Mouse (Mus musculus) layer of hippocampus, adult 11-12 months (tissue): ENCODE measurements around the gene Ahdc1.

Experiments
- DNase-seq: peaks from one replicate; pipeline ENCODE4 v3.0.0; 2022; ENCODE audit warnings: low spot score

The Ahdc1 gene

DNA sequence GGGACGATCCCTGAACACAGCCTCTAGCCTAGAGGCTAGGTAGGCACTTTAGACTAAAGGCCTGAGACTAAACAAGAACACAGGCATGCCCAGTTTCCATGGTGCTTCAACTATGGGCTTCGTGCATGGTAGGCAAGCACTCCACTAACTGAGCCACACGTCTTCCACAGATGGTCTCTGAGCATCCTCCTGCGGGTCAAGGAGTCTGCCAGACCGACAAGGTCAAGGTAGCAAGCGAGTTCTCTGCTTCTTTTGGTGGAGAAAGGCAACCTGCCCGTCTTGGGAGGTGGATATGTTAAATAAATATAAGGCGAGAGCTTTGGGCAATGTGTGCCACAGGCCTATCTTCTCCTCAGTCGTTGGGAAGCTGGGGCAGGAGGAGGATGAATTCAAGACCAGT lies 90.7 kb downstream of the Ahdc1 start:
- no peak for DNase-seq

DNA sequence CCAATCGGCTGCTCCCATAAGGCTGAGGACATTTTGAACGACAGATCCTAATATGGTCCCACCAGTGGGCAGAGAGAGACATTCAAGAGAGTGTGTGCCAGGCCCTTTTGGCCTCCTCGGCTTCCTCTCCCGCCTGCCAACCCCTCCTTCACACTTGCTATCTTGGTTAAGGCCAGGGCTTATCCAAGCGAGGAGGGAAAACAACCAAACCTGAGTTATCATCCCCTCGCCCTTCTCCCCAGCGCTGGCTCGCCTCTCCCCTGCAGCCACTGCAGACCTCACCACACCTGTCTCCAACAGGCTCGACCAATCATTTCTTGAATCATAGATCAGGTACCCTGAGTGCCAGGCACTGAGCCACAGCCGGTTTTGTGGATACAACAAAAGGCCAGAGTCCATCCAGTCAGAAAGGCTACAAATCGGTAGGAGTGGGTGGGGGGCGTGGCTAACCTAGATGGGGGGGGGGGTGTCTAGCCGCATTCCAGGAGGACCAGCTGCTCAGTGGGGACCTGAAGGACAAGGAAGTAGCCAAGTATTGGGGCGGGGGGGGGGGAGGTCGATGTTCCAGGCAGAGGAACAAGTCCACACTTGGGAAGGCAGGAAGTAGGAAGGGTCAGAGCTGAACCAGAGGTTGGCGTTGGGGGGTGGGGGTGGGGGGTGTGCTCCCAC lies 92.6 kb downstream of the Ahdc1 start:
- no peak for DNase-seq

DNA sequence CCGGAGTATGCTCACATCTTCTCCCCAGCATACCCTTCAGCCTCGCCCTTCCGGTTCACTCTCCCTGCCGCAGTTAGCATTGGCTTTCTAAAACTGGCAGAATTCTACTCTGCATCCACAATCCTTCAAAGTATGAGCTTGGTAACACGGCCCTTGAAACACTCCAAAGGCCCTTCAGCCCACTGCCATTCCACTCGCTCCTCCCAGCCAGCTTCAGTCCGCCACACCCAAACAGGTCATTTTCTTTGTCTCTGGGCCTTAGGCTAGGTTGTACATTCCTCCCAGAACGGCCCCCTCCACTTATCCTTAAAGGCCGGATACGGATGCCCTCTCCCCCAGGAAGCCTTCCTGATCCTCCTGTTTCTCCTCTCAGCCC lies 93.1 kb downstream of the Ahdc1 start:
- DNase-seq = no peak

DNA sequence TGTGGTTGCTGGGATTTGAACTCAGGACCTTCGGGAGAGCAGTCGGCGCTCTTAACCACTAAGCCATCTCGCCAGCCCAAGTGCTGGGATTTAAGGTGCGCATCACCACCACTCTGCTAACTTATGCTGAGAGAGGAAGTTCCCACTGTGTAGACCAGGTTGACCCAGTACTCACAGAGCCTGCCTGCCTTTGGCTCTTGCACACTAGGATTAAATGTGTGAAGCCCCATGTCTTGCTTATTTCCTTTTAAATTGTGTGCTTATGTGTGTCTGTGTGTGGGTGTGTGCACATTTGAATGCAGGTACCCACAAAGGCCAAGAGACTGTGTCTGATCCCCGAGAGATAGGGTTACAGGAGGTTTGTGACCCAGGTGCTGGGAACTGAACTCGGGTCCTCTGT lies 95.6 kb downstream of the Ahdc1 start:
- no peak for DNase-seq

DNA sequence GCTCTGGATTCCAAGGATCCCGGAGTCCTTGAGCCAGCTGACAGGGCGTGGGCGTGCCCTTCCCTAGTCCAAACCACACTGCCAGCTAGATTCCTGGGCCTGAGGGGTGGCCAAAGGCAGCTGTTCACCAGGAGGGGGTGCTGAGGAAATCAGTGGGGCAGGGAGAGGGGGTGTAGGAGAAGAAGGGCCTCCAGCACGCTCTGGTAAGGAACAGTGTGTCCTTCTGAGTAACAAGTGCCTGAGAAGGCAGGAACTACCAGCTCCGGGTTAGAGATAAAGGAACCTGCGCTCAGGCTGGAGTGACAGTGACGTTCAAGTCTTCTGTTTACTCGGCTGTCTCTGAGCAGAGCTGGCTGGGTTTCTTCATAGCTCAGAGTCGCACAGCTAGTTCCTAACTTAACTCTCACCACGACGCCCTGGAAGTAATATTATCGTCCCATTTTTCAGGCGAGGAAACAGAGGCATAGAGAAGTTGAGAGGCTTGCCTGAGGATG lies 96.8 kb downstream of the Ahdc1 start:
- DNase-seq = no peak

DNA sequence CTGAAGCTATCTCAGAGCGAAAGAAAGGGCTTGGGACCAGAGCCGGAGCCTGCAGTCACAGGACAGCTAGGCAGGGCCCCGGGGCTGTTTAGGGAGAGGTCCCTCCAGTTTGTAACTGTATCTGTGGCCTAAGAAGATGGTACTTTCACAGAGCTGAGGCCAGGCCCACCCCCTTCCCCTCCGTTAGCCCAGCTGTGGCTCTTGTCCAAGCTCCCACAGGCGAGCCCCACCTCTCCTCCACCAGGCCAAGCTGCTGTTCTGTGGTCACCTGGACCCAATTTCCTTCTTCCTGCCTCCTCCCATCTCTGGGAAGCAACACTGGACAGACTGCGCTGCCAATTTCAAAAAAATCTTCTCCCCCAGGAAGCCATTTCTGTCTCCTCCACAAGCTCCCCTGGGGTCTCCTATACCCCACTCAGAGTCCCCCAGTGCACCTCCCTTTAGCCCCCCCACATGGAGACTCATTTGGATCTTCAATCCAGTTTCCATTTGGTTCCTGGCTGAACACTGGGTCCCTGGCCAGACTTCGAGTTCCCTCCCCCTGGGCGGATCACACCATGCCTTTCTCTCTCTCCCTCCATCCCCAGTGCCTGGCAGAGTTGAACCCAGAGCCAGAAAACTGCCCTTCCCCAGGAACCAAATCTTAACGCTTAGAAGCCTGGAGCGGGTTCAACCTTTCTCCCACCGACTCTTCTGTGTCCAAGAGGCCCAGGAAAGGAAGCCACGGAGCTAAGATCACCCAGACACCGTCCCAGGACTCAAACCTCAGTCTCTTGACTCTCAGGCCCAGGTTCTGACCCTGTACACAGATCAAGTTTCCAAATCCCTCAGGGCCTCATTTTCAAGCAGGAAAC lies 97.6 kb downstream of the Ahdc1 start:
- no peak for DNase-seq

DNA sequence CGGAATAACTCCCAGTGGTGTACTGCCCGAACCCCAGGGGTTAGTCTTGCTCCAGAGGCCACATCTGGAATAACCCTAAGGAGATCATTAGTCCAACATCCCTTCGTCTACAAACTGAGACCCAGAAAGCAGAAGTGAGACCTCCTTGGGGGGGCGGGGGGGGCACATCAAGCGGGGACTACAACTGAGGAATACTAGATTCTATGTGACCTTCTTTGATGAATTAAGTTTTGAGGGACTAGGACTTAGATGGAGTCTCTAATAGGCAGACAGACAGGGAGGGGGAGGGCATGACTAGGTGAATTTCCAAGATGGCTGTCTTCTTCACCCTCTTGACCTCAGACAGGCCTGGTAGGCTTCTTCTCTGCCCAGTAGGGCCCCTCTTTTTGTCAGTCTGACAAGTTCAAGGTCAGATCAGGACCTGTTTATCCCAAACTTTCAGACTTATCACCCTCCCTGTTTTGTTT lies 98.3 kb downstream of the Ahdc1 start:
- DNase-seq = no peak

DNA sequence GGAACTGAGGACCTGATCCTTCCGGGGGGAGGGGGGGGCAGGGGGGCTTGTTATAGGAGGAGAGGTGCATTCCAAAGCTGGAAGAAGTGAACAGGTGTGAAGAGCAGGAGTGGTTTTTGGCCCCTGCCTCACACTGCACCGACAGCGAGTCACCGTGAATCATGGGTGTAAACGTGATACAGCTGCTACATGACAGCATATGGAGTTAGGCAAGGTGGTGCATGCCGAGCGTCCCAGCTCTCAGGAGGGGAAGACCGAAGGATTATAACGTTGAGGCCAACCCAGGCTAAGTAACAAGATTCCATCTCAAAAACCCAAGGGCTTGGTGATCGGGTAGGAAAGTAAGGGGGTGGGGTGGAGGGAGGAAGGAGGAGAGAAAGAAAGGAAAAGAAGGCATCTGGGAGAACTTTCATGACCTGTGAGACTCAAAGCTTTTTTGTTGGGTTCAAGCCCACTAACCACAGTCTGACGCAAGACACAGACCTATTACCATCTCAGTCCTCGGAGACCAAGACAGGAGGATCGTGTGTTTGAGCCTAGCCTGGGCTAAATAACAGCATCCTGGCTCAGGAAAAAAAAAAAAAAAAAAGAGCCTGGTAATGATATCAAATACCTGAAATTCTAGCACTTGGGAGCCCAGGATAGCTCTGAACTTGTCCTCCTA lies 101.2 kb downstream of the Ahdc1 start:
- DNase-seq = no peak

DNA sequence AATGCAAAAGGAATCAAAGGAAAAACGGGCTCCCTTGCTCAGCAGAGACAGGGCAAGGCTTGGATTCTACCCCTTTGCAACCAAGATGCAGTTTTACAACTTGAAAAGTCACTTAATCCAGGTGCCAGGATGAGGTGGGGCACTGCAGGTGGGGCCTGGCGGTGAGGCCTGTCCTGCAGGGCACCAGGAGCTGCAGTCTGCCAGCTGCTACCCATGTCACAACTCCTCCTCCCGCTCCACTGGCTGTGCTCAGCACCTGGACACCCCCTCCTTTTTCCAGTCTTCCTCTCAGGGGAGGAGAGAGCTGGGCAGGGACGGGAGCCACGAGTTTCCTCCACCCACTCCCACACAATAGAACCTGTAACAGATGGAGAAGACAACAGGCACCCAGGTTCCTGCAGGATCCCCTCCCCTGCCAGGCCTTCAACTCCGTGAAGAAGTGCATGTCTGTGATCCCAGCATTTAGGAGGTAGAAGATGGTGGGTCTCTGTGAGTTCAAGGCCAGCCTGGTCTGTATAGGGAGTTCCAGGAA lies 102.4 kb downstream of the Ahdc1 start:
- no peak for DNase-seq

DNA sequence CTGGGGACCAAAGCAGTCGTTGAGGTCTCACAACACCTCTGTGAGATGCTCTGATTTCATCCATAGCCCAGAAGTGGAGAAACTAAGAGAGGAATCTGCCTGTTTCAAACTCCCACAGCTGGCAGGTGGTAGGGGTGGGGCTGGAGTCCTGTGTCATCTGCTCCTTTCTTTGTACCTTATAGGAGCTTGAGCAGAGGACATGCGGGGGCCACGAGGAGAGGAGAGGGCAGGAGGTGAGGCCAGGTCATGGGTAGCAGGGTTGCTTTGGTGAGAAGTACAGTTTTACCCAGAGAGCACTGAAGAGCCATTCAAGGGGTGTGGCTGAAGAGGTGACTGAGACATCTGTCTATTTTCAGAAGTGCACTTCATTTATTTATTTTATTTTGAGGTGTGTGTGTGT lies 103.7 kb downstream of the Ahdc1 start:
- no peak for DNase-seq

DNA sequence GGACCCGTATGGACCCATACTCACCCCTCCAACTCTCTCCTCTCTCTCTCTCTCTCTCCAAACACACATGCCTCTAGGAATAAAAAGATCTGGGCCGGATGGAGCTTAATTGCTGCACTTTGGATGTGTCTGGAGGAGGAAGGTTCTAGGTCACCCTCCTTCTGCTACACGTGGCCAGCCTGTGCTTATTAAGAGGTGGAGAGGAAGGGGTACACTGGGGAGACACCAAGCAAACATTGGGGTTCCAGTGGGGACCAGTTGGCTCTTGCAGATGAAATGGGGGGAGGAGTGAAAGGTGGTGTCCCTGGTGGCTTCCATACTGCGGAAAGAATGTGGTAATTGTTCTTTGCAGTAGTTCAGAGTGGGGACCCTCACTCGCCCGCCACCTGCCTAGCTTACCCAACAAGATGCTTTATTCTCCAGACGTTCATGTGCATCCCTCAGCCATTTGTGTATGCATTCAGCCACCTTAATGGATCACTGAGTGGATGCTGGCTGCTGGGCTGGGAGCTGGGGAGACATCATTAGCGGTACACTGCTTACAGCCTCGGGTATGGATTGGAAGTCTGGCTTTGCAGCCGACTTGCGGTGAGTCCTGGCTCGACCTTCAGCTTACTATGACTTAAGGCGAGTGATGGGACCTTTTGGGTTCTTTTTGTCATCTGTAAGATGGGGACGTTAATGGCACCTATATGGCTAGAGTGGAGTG lies 104.8 kb downstream of the Ahdc1 start:
- no peak for DNase-seq

DNA sequence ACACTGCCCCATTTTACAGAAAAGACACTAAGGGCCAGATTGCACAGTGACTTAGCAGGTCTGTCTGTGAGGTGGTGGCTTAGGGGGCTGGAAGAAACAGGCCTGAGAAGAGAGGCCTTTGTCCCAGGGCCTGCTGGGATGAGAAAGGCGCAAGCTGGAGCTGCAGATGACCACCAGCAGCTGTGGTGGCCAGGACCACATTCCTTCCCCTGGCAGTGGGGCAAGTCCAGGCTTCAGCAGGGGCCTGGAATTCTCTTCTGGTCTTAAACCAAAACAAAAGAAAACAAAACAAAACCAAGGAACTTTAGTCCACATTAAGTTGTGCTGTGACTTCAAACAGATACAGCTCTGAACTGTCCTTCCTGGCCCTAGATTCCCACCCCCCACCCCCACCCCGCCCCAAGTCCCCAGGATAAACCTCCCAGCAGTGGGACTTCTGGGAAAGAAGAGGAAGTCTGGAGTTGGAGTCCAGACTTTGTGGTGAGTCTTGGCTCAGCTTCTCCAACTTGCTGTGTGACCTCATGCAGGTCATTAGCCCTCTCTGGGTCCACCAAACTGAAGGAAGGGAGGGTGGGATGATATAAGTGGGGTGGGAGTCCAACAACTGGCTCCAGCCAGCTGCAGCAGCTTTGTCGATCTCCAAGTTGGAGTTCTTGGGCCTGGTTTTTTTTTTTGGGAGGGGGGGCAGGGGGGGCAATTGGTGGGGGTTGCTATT lies 105.9 kb downstream of the Ahdc1 start:
- DNase-seq = no peak

DNA sequence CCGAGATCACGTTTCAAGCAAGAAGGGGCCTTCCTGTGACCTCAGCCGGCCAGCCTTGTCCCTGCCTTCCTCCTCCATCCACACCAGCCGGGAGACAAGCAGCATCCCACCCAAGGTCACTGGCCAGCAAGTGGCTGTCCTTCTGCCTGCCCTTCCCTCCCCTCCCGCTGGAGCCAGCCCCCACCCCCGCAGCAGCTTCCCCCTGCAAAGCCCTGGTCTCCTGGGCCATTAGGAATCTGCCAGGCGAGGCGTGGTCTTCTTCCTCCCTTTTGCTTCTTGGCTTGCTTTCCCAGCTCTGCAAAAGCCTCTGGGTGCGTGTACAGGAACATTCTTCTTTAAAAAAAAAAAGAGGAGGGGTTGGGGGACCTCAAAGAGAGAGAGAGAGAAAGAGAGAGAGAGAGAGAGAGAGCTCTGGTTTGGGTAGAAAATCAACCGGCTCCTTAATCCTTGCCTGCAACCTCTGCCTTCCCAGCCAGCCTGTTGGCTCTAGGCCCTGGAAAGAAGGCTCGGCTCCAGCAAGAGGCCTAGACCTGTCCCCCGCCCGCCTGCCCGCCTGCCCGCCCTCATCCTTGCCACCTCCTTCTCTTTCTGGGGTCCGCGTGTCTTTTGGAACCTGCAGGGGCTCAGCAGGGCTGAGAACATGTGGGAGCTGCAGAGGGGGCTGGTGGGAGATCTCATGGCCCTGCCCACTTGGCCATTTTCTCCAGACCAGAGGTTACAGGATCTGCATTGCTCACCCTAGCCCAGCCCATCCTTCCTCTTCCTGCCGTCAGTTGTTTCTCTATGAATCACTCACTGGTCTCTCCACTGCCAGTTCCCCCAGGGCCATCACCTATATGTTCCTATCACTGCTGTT lies 106.7 kb downstream of the Ahdc1 start:
- DNase-seq = peak; percentile 33

DNA sequence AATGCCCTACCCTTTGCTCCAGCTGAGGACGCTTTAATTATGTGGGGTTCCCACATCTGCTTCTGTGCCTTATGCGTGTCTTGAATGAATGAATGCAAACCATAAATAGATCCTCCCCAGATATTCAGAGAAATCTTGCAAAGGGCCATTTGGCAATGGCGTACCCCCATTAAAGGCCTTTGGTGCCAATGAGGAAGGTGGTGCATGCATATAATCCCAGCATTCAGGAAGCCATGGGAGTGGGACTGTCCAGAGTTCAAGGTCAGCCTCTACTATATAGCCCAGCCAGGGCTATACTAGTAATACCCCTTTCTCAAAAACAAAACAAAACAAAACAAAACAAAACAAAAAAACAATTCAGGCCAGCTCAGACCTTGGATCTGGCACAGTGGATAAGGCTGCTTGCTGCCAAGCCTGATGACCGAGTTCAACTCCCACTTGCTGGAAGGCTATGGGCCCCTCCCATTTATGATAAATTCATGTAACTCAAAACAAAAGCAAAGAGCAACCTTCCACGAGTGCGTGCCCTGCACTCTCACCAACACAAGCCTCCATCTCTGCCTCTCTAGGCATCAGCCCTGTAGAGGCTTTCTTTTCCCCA lies 107.8 kb downstream of the Ahdc1 start:
- no peak for DNase-seq

DNA sequence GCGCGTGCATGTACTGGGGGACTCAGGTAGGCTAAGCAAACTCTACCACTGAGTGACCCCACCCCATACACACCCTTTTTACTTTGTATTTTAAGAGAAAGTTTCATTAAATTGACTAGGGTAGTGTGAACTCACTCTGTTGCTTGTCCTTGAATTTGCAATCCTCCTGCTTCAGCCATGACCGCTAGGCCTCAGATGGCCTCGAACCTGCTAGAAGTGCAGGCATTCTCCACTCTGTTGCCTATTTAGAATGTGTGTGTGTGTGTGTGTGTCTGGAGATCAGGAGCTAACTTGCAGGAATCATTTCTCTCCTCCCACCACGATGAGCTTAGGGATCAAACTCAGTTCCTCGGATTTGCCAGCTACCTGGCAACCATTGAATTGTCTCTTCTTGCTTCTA lies 108.5 kb downstream of the Ahdc1 start:
- DNase-seq = no peak

DNA sequence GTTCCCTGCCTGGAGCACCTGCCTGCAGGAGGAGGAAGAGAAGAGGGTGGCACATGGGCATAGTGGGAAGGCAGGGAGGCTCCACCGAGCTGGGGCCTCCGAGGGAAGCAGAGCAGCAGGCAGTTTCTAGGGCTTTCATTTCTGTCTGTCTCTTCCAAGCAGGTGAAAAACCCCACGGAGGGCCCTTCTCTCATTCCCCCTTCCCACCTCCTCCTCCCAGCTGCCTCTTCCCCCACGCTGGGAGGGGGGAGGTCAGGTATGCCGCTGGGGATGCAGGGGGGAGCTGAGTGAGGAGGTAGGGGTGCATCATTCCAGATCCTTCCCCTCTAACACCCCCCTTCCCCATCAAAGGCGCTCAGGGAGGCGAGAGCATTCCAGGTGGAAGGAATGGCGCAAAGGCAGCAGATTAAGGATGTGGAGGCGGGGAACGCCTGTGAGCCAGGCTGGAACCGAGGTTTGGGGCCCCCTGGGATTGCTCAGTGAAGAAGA lies 109.8 kb downstream of the Ahdc1 start:
- no peak for DNase-seq

DNA sequence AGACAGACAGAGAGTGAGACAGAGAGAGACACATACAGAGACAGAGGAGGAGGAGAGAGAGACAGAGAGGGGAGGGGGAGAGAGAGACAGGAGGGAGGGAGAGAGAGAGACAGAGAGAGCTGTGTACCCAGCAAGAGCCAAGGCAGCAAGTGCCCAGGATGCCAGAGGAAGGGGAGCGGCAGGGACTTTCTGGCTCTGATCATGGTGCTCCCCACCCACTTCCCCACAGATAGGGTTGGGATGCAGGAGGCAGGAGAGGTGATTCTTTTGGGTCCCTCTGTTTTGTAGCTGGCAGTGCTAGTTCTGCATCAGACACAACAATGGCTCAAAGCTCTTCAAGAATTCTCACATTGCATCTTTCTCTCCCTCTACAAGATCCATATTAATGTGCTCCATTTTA lies 110.4 kb downstream of the Ahdc1 start:
- DNase-seq = no peak

DNA sequence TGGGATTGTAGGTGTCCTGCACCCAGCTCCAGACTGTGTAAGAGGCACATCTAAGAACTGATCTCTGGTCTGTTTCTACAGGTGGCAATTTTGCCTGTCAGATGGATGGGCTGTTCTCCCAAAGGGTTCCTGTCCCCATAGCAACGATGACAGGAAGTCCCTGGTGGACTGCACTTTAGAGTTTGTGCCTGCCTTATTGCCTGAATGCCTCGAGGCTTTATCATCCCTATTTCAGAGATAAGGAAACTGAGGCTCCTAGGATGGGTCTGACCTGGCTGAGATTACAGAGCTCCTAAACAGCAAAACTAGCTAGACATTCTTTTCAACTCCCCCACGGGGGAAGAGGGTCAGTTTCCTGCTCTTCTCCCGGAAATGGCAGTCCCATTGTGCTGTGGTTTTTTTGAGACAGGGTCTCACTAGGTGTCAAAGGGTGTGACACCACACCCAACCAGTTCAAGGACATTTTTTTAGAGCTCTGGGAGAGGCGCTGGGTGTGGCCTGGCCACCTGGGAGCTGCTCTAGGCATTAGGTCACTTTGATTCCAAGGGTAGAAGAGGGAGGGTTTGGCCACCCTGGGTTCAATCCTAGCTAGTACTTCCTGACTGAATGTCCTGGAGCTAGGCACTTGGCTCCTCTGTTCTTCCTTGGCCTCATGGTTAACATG lies 111.0 kb downstream of the Ahdc1 start:
- no peak for DNase-seq

DNA sequence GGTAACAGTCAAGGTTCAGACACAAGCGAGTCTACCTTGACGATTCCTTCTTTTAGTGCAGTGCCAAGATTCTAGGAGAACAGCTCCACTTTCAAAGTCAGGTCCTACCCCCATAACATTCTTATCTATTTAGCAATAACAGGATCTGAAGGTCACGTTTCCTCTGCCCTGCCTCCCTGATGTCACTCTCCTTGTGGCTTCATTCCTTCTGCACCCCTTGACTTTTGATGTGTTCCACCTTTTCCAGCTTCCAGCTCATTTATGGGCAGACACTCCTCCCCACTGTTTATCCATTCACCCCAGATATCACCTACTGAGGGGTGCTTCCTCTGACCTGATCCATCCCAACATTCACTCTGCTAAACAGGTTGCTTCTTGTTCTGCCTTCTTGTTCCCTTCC lies 116.0 kb downstream of the Ahdc1 start:
- no peak for DNase-seq
